Mouse (Mus musculus): ENCODE measurements around the gene Aspg. TPM values are rescaled to one million over a fixed set of nuclear protein-coding genes. Genes with fewer than 3 reads are reported as not detected.

Gene Aspg
- polyA plus RNA-seq, 1 experiment from 2014 or later, result 26.8 TPM

GRCm38 (mm10) chr12:112143833-112144201, 37.3 kb downstream of the Aspg start:
- peaks cover 57% of the 10 kb centered on the region for H3K27me3 ChIP-seq (replicated peaks)
- H3K9me3 ChIP-seq, result no peaks in the 10 kb centered on the region
- WGBS, result under 1% methylated on average over 31 of the region's 52 CpGs
- H3K36me3 ChIP-seq, result no peaks in the 10 kb centered on the region
- no peak for ATAC-seq
- H3K4me2 ChIP-seq (replicated peaks), result peak overlapping the region; percentile 97
- no peak overlapping the region for H3K9ac ChIP-seq
- no peak overlapping the region for H3K27ac ChIP-seq
- H3K4me1 ChIP-seq (replicated peaks), result peaks cover 34% of the 10 kb centered on the region
- H3K4me3 ChIP-seq (replicated peaks), result peak overlapping the region; percentile 58

- peak overlapping the region; percentile 58 for H3K4me3 ChIP-seq (replicated peaks)
- WGBS, result under 1% methylated on average over 46 of the region's 46 CpGs
- no peak for ATAC-seq
- H3K9me3 ChIP-seq, result no peaks in the 10 kb centered on the region
- H3K4me2 ChIP-seq (replicated peaks), result peak overlapping the region; percentile 97
- H3K27me3 ChIP-seq (replicated peaks), result peaks cover 57% of the 10 kb centered on the region
- peaks cover 34% of the 10 kb centered on the region for H3K4me1 ChIP-seq (replicated peaks)
- H3K9ac ChIP-seq, result peak overlapping the region; percentile 34; the same call in 1 of the 2 replicates
- H3K36me3 ChIP-seq, result no peaks in the 10 kb centered on the region
- no peak overlapping the region for H3K27ac ChIP-seq
These were observed 38.1 kb downstream of the Aspg start for GRCm38 (mm10) chr12:112144377-112145115.

GRCm38 (mm10) chr12:112145211-112145874, 38.9 kb downstream of the Aspg start:
- peaks cover 57% of the 10 kb centered on the region for H3K27me3 ChIP-seq (replicated peaks)
- H3K36me3 ChIP-seq, result no peaks in the 10 kb centered on the region
- WGBS, result under 1% methylated on average over 37 of the region's 37 CpGs
- no peaks in the 10 kb centered on the region for H3K9me3 ChIP-seq
- no peak overlapping the region; the same call in 1 of the 2 replicates for H3K27ac ChIP-seq
- H3K9ac ChIP-seq, result peak overlapping the region; percentile 75; the same call in 1 of the 2 replicates
- H3K4me1 ChIP-seq (replicated peaks), result peaks cover 37% of the 10 kb centered on the region
- peak; percentile 64 for ATAC-seq
- peak overlapping the region; percentile 58 for H3K4me3 ChIP-seq (replicated peaks)
- H3K4me2 ChIP-seq (replicated peaks), result peak overlapping the region; percentile 97

GRCm38 (mm10) chr12:112145875-112146651, 39.6 kb downstream of the Aspg start, which contains the start of gene Kif26a:
TSS of gene Kif26a (plus strand) at chr12:112146208.
- Histone ChIP-seq H3K4me3 (replicated peaks) (peak within 1 kb of the TSS; percentile 58), H3K27ac (peak within 1 kb of the TSS; percentile 60), H3K36me3 (no peaks in the 10 kb centered on the region), H3K9ac (peak within 1 kb of the TSS; percentile 75), H3K27me3 (replicated peaks) (peaks cover 52% of the 10 kb centered on the region), H3K4me2 (replicated peaks) (peak within 1 kb of the TSS; percentile 97), H3K4me1 (replicated peaks) (peaks cover 37% of the 10 kb centered on the region), H3K9me3 (no peaks in the 10 kb centered on the region)
- peak; percentile 83 for ATAC-seq
- WGBS, result under 1% methylated on average over 67 of the region's 68 CpGs

- Histone ChIP-seq H3K9me3 (no peaks in the 10 kb centered on the region), H3K4me3 (replicated peaks) (peak overlapping the region; percentile 58), H3K36me3 (no peaks in the 10 kb centered on the region), H3K4me2 (replicated peaks) (peak overlapping the region; percentile 97), H3K4me1 (replicated peaks) (peaks cover 44% of the 10 kb centered on the region), H3K27ac (no peak overlapping the region), H3K9ac (peak overlapping the region; percentile 75; the same call in 1 of the 2 replicates), H3K27me3 (replicated peaks) (peaks cover 40% of the 10 kb centered on the region)
- no peak for ATAC-seq
- 41% methylated on average over 5 of the region's 5 CpGs for WGBS
These were observed 40.9 kb downstream of the Aspg start for GRCm38 (mm10) chr12:112147365-112147764.

GRCm38 (mm10) chr12:112150011-112150410, 43.5 kb downstream of the Aspg start:
- ATAC-seq, result no peak
- no peak overlapping the region for H3K4me3 ChIP-seq (replicated peaks)
- no peak overlapping the region for H3K27ac ChIP-seq
- peak overlapping the region; percentile 7; the same call in 1 of the 2 replicates for H3K4me2 ChIP-seq (replicated peaks)
- no peaks in the 10 kb centered on the region for H3K36me3 ChIP-seq
- peaks cover 30% of the 10 kb centered on the region for H3K4me1 ChIP-seq (replicated peaks)
- WGBS, result 51% methylated on average over 7 of the region's 7 CpGs
- peaks cover 13% of the 10 kb centered on the region for H3K27me3 ChIP-seq (replicated peaks)
- H3K9me3 ChIP-seq, result no peaks in the 10 kb centered on the region
- H3K9ac ChIP-seq, result no peak overlapping the region

GRCm38 (mm10) chr12:112151244-112151979, 44.9 kb downstream of the Aspg start:
- peak overlapping the region; percentile 21; the same call in 1 of the 2 replicates for H3K4me2 ChIP-seq (replicated peaks)
- no peak overlapping the region for H3K9ac ChIP-seq
- no peak for ATAC-seq

GRCm38 (mm10) chr12:112151980-112152362, 45.5 kb downstream of the Aspg start:
- H3K4me1 ChIP-seq (replicated peaks), result peaks cover 19% of the 10 kb centered on the region
- no peak for ATAC-seq

More at GRCm38 (mm10) chr12:112151244-112151979, 44.9 kb downstream of the Aspg start:
- H3K27ac ChIP-seq, result peak overlapping the region; percentile 18; the same call in 1 of the 2 replicates
- H3K4me3 ChIP-seq (replicated peaks), result no peak overlapping the region
- H3K27me3 ChIP-seq (replicated peaks), result peaks cover 6% of the 10 kb centered on the region
- peaks cover 23% of the 10 kb centered on the region for H3K4me1 ChIP-seq (replicated peaks)
- H3K9me3 ChIP-seq, result no peaks in the 10 kb centered on the region
- WGBS, result 45% methylated on average over 12 of the region's 12 CpGs
- H3K36me3 ChIP-seq, result no peaks in the 10 kb centered on the region

GRCm38 (mm10) chr12:112153597-112153996, 47.1 kb downstream of the Aspg start:
- Histone ChIP-seq H3K36me3 (no peaks in the 10 kb centered on the region), H3K4me1 (replicated peaks) (peaks cover 20% of the 10 kb centered on the region; the same call in 1 of the 2 replicates), H3K27me3 (replicated peaks) (no peaks in the 10 kb centered on the region), H3K4me2 (replicated peaks) (no peak overlapping the region), H3K4me3 (replicated peaks) (no peak overlapping the region), H3K9me3 (no peaks in the 10 kb centered on the region), H3K9ac (no peak overlapping the region), H3K27ac (no peak overlapping the region)
- WGBS, result 59% methylated on average over 12 of the region's 12 CpGs
- ATAC-seq, result no peak

More at GRCm38 (mm10) chr12:112151980-112152362, 45.5 kb downstream of the Aspg start:
- H3K4me3 ChIP-seq (replicated peaks), result no peak overlapping the region
- H3K4me2 ChIP-seq (replicated peaks), result no peak overlapping the region
- peaks cover under 1% of the 10 kb centered on the region for H3K27me3 ChIP-seq (replicated peaks)
- WGBS, result 49% methylated on average over 6 of the region's 6 CpGs
- H3K27ac ChIP-seq, result peak overlapping the region; percentile 18; the same call in 1 of the 2 replicates
- no peaks in the 10 kb centered on the region for H3K9me3 ChIP-seq
- H3K36me3 ChIP-seq, result no peaks in the 10 kb centered on the region
- H3K9ac ChIP-seq, result no peak overlapping the region

GRCm38 (mm10) chr12:112154476-112154875, 48.0 kb downstream of the Aspg start:
- no peak overlapping the region for H3K27ac ChIP-seq
- ATAC-seq, result no peak
- no peak overlapping the region for H3K9ac ChIP-seq
- H3K9me3 ChIP-seq, result no peaks in the 10 kb centered on the region
- no peaks in the 10 kb centered on the region for H3K36me3 ChIP-seq
- H3K4me1 ChIP-seq (replicated peaks), result peaks cover 25% of the 10 kb centered on the region; the same call in 1 of the 2 replicates
- H3K27me3 ChIP-seq (replicated peaks), result no peaks in the 10 kb centered on the region
- WGBS, result 55% methylated on average over 5 of the region's 5 CpGs
- no peak overlapping the region for H3K4me3 ChIP-seq (replicated peaks)
- no peak overlapping the region for H3K4me2 ChIP-seq (replicated peaks)

- no peak for ATAC-seq
- Histone ChIP-seq H3K9me3 (no peaks in the 10 kb centered on the region), H3K9ac (no peak overlapping the region), H3K27ac (peak overlapping the region; percentile 63), H3K27me3 (replicated peaks) (no peaks in the 10 kb centered on the region), H3K4me2 (replicated peaks) (no peak overlapping the region), H3K4me3 (replicated peaks) (no peak overlapping the region), H3K36me3 (no peaks in the 10 kb centered on the region), H3K4me1 (replicated peaks) (peaks cover 21% of the 10 kb centered on the region; the same call in 1 of the 2 replicates)
- WGBS, result 68% methylated on average over 16 of the region's 16 CpGs
These were observed 49.0 kb downstream of the Aspg start for GRCm38 (mm10) chr12:112155218-112156051.

All from intestine, embryonic 15.5 days (tissue).